Mouse (Mus musculus) Muller cell, postnatal 12 days (primary cell): ENCODE data around the gene Aqp7.

Experiments used
- DNase-seq: peaks from one replicate; pipeline ENCODE4 v3.0.0-alpha.2; 2015; ENCODE audit errors: inconsistent ontology term

Gene Aqp7

DNA sequence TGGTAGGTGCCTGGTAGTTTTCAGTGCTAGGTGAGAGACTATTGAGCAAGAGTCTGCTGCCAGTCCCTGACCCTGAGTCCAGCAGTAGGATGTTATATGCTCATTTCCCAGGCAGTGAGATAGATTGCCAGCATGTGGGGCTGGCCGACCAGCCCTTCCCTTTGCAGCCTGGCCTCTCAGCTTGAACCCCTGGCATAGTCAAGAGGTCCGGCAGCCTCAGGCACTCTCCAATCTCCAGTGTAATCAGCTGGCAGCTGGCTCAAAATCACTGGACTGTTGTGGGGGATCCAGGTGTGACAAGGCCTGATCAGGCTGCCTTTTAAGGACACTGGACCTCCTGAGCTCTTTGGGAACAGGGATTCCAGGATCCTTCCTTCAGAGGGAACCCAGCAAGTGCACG, 15.4 kb upstream of the Aqp7 start:
- DNase-seq, result no peak

DNA sequence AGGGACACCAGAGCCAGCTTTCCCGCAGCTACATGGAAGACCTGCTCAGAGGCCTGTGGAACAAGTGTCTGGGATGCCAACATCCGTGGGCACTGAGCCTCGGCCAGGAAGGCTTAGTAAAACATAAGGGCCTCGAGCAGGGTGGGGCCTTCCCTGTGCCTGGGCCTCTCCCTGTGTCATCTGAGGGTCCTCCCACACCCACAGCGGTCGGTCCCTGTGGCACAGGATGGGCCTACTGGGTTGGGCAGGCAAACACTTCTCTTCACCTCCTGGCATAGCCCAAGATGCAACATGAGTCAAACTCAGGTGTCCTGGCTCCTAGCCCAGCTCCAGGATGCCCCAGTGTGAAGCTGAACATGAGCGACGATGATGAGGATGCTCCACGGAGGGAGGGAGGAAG, 9.4 kb upstream of the Aqp7 start:
- DNase-seq, result no peak

DNA sequence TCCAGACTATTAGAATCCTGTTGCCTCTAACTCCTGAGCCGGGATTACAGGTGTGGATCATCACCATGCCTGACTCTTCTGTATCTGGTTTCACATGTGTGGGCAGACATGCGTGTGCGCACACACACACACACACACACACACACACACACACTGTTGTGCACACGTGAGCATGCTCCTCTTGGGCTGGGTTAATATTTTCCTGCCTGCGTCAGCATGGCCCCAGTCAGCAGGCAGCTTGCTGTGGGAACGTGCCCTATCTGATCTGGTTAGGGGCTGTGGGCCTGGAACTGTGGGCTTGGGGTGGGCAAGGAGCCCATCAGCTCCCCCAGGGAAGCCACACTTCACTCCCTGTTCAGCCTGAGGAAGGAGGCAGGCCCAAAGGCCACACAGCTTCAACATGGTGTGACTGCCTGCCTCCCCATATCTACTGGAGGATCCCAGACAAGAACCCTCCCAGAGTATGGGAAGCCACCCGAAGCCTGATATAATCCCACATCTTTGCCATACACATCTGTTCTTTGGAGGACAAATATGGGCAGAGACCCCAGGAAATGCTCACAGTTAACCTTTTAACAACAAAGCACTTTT, 8.9 kb upstream of the Aqp7 start:
- DNase-seq, result no peak

DNA sequence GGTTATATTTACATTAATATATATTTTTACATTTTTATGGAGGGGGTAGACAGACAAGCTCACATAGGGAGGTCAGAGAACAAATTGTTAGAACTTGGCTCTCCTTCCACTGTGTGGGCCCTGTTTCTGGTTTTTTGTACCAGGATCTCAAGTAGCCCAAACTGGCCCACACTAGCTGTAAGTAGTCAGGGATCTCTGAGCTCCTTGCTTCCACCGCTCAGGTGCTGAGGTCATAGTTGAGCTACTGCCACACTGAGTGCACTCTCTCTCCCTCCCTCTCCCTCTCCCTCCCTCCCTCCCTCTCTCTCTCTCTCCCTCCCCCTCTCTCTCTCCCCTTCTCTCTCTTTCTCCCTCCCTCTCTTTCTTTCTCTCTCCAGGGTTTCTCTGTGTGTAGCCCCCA, 8.3 kb upstream of the Aqp7 start:
- DNase-seq, result no peak

DNA sequence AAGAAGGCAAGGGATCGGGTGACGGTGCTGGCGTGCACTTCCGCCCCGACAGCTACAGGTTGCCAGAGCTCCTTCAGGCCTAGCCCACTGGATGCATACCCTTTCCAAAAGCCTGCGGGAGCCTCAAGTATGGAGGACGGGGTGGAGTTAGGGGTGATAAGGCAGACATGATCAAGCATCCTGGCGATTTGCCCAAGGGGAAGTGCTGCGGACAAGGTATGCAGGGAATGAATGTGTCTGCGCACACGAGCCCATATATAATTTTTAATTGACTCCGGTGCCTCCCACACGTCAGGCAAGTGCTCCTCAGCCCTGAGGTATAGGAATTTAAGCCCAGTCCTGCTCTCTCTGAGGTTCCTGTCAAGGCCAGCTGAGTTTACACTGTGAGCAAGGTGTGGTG, 7.2 kb upstream of the Aqp7 start:
- DNase-seq, result no peak

DNA sequence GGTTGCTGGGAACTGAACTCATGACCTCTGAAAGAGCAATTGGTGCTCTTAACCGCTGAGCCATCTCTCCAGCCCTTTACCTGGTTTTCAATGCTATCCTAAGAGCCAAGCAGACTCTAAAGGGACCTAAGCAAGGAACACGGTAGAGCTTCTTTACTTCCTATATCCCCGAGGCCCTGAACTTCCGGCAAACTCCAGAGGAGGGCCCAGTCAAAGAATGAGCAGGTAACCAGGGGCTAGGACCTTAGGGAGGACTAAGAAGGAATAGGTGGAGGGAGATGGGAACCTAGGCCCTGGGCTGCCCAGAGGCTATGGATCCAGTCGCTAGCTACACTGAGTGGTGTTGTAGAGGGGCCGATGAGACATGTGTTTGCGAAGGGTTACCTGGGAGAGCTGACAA, 3.8 kb upstream of the Aqp7 start:
- DNase-seq, result no peak

DNA sequence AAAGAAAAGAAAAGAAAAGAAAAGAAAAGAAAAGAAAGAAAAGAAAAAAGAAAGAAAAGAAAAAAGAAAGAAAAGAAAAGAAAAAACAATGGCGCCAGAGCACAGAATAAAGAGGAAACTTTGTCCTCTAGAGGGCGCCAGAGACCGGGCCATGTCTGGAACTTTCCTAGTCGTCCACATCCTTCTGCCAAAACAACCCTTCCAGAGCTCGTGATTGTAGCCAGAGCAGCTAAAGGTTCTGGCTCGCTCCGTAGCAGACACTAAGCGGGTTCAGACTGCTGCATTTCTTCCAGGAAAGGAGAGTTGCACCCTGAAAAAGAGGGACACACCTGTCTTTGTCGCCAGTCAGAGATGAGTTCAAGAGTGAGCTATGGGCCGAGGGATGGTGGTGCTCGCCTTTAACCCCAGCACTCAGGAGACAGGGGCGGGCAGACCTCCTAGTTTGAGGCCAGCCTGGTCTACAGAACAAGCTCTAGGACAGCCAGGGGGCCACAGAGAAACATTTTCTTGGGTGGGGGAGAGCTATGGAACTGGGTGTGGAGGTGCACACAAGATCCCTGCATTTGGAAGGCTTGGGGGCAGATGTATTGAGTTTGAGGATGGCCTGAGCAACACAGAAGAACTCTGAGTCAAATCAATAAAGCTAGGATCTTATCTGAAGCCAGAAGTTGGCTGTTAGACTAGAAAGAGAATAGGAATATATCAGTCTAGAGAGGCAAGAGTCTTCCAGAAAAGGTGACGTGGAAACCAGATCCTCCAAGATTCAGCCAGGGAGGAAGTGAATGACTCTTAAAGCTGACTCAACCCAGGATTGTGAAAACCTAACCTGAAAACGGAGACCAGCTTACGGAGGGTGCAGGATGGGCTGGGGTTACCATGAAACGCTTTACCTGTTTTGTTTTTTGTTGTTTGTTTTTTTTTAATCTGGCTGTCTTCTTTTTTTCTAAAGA, 3.1 kb upstream of the Aqp7 start:
- DNase-seq, result peak; percentile 76

DNA sequence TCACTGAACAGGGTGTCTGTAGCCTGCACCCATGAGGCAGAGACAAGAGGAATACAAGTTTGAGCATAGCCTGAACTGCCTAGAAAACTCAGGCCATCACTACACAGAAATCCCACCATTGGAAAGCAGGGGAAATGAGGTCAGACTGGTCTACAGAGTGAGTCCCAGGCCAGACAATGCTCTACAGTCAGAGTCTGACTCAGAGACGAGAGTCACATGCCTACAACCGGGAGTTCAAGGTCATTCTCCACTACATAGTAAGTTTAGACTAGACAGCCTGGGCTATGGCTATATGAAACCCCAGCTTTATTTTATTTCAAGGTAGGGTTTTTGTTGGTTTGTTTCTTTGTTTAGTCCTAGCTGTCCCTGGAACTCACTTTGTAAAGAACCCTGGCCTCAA, 987 bp upstream of the Aqp7 start:
- DNase-seq, result no peak

DNA sequence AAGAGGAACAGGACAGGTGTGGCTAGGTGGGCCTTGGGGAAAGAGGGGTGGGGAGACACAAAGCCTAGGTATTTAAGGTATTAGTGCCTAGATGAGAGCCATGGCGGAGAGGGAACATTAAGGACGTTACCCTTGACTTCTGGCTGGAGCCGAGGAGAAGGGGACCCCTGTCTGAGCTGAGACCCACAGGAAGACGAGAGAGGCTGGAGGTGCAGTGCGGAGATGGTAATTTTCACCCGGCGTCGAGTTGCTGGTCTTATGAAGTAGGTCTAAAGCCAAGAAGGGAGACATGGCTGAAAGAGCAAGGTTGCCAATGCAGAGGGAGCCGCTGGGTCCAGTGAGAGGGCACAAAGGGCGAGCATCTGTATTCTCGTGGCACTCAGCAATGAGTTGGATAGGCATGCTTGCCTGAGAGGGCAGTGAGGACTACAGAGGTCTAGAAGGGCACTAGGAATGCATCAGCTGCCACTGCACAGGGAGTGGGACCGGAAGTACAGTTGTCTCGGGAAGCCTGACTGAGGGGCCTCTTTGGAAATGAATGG, 1.6 kb downstream of the Aqp7 start:
- no peak for DNase-seq

DNA sequence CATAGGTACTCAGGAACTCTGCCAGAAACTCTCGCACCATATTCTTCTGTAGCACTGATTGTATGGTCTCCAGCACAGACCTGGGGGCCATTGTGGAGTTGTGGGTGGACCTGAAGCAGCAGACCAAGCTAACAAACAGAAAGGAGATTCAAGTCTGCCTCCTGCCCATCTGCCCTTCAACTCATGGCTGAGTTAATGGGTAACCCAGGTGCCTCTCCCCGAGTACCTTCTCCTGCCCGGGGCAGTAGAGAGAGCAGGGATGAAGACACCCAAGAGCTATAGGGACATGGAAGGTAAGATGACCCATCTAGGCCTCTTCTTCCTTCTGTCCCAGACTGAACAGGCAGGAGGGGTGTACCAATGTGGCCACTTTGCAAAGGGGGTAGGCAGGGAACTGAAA, 2.7 kb downstream of the Aqp7 start:
- DNase-seq, result no peak

DNA sequence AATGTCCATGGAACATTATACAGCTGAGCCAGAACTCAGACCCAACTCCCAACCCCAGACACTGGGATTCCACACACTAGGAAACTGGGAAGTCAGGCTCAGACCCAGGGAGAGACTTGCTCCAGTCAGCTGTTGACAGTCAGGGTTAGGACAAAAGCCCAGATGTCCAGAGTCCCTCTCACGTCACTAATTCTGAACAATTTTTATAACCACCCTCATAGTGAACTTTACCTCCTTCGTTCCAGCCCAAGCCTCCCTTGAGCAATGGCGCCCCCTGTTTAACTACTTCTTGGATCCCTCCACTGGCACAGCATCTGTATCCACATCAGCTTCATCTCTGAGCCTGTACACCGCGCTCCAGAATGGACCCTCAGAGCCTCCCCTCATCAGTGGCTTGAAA, 4.0 kb downstream of the Aqp7 start:
- no peak for DNase-seq

DNA sequence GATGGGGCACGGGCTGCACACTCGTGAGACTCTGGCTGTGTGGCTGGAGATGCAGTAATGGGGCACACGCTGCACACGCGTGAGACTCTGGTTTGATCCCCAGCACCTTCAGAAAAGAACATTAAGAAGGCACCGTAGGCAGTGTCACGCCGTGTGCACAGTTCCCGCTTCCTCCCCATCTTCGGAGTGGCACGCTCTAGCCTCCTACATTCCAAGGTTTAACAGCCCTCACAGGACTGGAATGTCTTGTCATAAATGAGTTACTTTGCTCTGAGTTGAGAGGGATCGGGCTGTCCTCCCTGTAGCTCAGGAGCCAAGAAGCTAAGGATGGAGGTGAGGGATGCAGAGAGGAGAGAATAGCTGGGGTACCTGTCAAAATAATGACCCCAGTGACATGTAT, 5.1 kb downstream of the Aqp7 start:
- no peak for DNase-seq

DNA sequence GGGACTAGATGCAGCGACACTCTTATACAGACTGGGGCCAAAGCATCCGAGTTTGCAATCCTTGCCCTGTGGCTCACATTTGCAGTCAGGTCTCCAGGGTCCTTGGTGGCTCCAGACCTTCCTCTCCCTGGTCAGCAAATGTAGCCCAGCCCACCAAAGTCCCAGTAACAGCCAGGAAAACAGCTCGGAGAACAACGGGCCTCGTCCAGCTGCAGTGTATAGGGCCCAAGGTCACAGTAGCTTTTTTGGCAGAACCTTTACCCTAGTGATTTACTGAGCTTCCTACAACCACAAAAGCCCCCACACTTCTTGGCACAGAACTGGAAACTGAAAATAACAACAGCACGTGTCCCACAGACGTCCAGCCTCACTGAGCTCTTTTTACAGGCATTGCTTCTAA, 7.0 kb downstream of the Aqp7 start:
- no peak for DNase-seq

DNA sequence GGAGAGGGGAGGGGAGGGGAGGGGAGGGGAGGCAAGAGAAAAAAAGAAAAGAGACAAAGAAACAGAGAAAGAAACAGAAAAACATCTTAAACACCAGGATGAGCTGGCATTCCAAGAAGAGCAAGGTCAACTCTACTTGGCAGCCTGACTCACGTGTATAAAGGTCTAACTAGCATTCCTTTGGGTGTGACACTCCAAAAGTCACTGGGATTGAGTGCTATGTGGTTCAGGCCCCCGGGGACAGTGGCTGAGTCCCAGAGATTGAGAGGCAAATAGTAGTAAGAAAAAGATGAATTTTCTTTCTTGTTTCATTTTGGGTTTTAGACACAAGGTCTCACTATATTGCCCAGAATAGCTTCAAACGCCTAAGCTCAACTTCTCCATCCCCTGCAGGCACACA, 10.0 kb downstream of the Aqp7 start:
- no peak for DNase-seq

DNA sequence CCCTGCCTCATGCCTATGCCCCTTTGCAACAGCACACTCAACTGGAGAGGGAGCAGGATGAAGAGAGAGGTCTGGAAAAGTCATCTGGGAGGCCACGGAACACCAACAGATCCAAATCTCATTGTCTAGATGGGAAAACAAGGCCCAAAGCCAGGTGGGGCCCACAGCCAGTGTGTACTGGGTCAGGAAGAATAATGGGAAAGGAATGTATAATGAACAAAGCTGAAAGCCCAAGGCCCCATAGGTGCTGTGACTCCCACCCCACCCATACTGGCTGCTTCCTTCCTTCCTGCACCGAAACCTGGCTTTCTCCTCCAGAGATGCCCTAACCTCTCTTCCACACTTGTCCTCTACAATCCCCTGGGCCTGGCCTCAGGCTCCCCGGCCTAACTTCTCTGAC, 16.7 kb downstream of the Aqp7 start:
- DNase-seq, result no peak

DNA sequence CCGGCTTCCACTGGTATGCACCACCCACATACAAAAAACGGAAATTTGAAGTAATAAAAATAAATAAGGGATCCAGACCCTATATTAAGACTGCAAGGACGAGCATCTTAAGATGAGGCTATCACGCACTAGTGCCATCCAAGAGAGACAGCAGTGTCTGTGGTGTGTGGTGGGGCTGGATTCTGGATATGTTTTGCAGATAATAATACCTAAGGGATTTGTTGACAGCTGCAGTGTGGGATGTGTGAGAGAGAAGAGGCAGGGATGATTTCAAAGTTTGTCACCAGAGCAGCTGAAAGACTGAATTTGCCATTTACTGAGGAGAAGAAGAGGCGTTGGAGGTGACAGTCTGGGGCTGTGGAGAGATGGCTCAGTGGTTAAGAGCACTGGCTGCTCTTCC, 18.6 kb downstream of the Aqp7 start:
- DNase-seq, result no peak

DNA sequence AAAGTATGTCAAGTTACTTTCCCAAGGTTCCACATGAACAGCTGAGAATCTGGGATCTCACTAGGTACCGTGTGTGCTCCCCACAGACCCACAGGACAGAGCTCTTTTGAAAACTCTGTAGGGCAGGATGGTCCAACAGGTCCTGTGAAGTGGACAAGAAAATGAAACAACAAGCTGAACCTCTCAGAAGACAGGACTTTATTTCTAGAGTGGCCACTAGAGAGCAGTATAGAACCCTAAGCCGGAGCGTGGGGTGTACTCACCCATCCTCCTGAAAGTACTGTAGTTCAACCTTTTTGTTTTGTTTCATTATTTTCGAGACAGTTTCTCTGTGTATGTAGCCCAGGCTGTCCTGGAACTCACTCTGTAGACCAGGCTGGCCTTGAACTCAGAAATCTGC, 19.7 kb downstream of the Aqp7 start:
- no peak for DNase-seq

DNA sequence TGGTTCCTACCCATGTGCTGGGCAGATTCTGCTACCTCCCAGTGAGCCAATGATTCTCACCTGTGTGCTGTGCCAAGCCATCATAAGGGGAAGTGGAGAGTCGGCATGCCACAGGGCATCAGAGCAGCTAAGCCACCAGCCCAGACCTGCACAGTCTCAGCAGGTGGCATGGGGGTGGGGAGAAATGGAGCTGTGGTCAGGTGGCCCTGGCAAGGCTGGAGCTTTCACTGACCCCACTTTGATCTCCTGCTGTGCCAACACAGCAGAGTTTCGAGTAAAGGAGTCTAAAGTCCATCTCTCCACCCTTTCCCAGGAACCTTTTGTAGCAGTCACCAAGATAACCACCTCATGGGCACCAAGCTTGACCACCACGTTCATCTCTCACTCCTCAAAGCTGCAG, 20.1 kb downstream of the Aqp7 start:
- no peak for DNase-seq

DNA sequence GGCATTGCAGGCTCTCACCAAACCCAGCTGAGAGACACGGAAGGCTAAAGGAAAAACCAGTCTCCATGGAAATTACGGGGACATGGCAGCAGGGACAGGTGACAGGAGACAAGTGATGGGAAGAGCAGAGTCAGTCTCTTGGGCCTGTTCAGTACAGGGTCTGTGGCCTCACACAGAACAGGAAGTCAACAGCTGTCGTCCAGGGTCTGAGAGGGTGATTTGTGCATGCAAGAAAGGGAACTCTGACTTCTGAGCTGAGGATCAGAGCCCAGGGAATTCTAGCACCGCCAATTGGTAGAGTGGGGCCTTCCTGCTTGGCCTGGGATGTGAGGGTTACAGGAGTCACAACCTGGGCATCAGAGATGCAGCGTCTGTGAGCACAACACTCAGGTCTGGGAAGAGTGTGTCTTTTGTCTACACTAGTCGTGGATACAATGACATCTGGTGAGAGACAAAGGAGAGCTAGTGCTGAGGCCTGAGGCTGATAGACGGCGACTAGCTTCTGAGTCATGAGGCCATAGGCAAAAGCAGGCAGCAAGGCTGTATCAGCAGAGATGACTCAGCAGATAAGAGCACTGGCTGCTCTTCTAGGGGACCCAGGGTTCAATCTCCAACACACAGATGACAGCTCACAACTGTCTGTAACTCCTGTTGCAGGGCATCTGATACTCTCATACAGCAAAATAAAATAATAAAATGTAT, 21.7 kb downstream of the Aqp7 start:
- DNase-seq, result peak; percentile 61

DNA sequence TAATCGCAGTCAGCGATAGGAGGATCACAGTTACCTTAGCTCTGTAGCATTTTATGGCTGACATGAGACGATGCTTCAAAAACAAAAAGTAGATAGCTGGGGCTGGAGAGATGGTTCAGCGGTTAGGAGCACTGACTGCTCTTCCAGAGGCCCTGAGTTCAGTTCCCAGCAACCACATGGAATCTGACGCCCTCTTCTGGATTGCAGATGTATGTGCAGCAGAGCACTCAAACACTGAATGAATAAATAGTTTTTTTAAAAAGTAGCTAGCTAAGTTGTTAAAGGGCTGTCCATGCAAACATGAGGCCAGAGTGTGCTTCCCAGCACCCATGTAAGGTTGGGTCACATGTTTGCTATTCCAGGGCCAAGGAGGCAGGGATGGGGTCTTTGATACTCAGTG, 26.8 kb downstream of the Aqp7 start:
- no peak for DNase-seq

DNA sequence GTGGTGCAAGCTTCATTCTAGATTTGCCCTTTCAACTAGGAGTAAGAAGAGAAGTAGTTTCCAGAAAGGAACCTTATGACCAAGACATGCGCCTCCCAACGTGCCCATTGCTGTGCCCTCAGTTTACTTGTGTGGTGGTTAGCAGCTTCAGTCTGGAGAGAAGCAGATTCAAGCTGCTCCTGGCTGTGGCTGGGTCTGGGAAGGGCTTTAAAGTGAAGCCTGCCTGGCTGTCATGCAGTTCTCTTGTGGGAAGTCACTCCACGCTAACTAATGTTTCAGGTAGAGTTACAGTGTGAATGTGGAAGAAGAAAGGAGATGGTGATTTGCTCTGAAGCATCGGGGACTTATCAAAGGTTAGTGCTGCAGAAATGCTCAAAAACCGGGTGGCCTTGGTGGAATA, 32.1 kb downstream of the Aqp7 start:
- DNase-seq, result no peak

DNA sequence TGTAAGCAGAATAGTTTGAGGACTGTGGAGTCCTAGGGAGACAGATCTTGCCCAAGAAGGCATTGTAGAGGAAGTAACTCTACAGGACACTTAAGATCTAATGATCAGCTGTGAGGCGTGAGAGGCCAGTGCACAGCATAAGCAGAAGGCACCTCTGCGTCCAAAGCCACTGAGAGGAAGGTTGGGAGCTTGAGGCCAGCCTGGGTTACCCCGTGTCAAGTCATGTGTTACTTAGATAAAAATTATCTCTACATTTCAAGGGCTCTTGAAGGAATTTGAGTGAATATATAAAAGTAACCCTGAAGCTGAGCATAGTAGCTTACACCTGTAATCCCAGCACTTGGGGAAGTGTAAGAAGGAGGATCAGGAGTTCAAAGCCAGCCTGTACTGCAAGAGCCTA, 34.6 kb downstream of the Aqp7 start:
- DNase-seq, result no peak
